Mouse (Mus musculus) embryonic fibroblast, embryonic 13.5 days (primary cell): ENCODE measurements around the gene Bub3. TPM values are rescaled to one million over a fixed set of nuclear protein-coding genes. Genes with fewer than 3 reads are reported as not detected.

ENCODE experiments used
- H3K27ac ChIP-seq: 2 replicates; pipeline ENCODE4 v1.5.1; 2012; ENCODE audit warnings: low read length, control low read depth, inconsistent platforms; ENCODE audit not compliant: insufficient read depth
- H3K4me1 ChIP-seq: 2 replicates; pipeline ENCODE4 v1.6.1; 2011; ENCODE audit warnings: low read length; ENCODE audit not compliant: control insufficient read depth, insufficient read depth
- H3K4me3 ChIP-seq: 2 replicates; pipeline ENCODE4 v1.5.1; 2011; ENCODE audit warnings: mild to moderate bottlenecking, control low read depth, low read length; ENCODE audit not compliant: insufficient read depth
- CTCF ChIP-seq: IDR thresholded peaks from 2 replicates; pipeline ENCODE4 v1.5.1; 2011; ENCODE audit warnings: mild to moderate bottlenecking, control low read depth, low read length, moderate library complexity, borderline replicate concordance; ENCODE audit not compliant: insufficient read depth
- POLR2A ChIP-seq: IDR thresholded peaks from 2 replicates; pipeline ENCODE4 v1.6.1; 2011; ENCODE audit warnings: low read depth, mild to moderate bottlenecking, control low read depth, low read length, moderate library complexity
- polyA plus RNA-seq: library from polyadenylated mRNA; stranded (reverse); fragments of >200 nt; gene quantifications from 2 replicates; pipeline ENCODE4 v1.2.4, GENCODE M21; 2011; ENCODE audit warnings: low read depth; ENCODE audit not compliant: missing spikeins, insufficient read length

Bub3 gene
- polyA plus RNA-seq, 1 experiment: 99.4 TPM

GRCm38 (mm10) chr7:131556116-131556515, 3.9 kb upstream of the Bub3 start:
- Histone ChIP-seq H3K4me1 (no peaks in the 10 kb centered on the region; the same call in none of the 2 replicates), H3K4me3 (no peak overlapping the region), H3K27ac (no peak overlapping the region)
- TF ChIP-seq POLR2A (no peak), CTCF (no peak)

GRCm38 (mm10) chr7:131556541-131557271, 3.3 kb upstream of the Bub3 start:
- TF ChIP-seq POLR2A: no peak
- no peak for TF ChIP-seq CTCF
- H3K4me3 ChIP-seq: no peak overlapping the region
- no peak overlapping the region for H3K27ac ChIP-seq
- no peaks in the 10 kb centered on the region; the same call in none of the 2 replicates for H3K4me1 ChIP-seq

- no peak for TF ChIP-seq POLR2A
- peaks cover 3% of the 10 kb centered on the region for H3K4me1 ChIP-seq
- H3K27ac ChIP-seq: no peak overlapping the region
- no peak overlapping the region for H3K4me3 ChIP-seq
Observed at GRCm38 (mm10) chr7:131557751-131558150, 2.3 kb upstream of the Bub3 start.

- Histone ChIP-seq H3K27ac (peak overlapping the region; percentile 75), H3K4me3 (peak overlapping the region; percentile 86), H3K4me1 (peaks cover 7% of the 10 kb centered on the region)
- TF ChIP-seq CTCF (no peak), POLR2A (no peak)
Observed at GRCm38 (mm10) chr7:131560697-131561042, 648 bp downstream of the Bub3 start.

GRCm38 (mm10) chr7:131575246-131575645, 15.2 kb downstream of the Bub3 start:
- no peak overlapping the region for H3K4me3 ChIP-seq
- TF ChIP-seq CTCF (no peak), POLR2A (no peak)

GRCm38 (mm10) chr7:131582178-131582577, 22.2 kb downstream of the Bub3 start:
- TF ChIP-seq CTCF: no peak
- TF ChIP-seq POLR2A: no peak
- Histone ChIP-seq H3K4me3 (no peak overlapping the region), H3K4me1 (no peaks in the 10 kb centered on the region; the same call in 1 of the 2 replicates), H3K27ac (no peak overlapping the region)

More at GRCm38 (mm10) chr7:131575246-131575645, 15.2 kb downstream of the Bub3 start:
- Histone ChIP-seq H3K4me1 (no peaks in the 10 kb centered on the region), H3K27ac (no peak overlapping the region)

GRCm38 (mm10) chr7:131585551-131585950, 25.5 kb downstream of the Bub3 start:
- TF ChIP-seq POLR2A (no peak), CTCF (no peak)
- Histone ChIP-seq H3K4me3 (no peak overlapping the region), H3K27ac (no peak overlapping the region), H3K4me1 (no peaks in the 10 kb centered on the region; the same call in 1 of the 2 replicates)

- H3K4me1 ChIP-seq: no peaks in the 10 kb centered on the region
- no peak for TF ChIP-seq CTCF
- no peak overlapping the region for H3K4me3 ChIP-seq
- no peak overlapping the region for H3K27ac ChIP-seq
Observed at GRCm38 (mm10) chr7:131597779-131598482, 37.9 kb downstream of the Bub3 start.

- H3K4me3 ChIP-seq: no peak overlapping the region
- no peak overlapping the region for H3K27ac ChIP-seq
- no peak for TF ChIP-seq POLR2A
- TF ChIP-seq CTCF: no peak
- no peaks in the 10 kb centered on the region for H3K4me1 ChIP-seq
Observed at GRCm38 (mm10) chr7:131598483-131598824, 38.4 kb downstream of the Bub3 start.

GRCm38 (mm10) chr7:131602106-131602505, 42.1 kb downstream of the Bub3 start:
- TF ChIP-seq POLR2A (no peak), CTCF (no peak)
- no peak overlapping the region for H3K4me3 ChIP-seq

More at GRCm38 (mm10) chr7:131602106-131602505, 42.1 kb downstream of the Bub3 start:
- Histone ChIP-seq H3K27ac (no peak overlapping the region), H3K4me1 (no peaks in the 10 kb centered on the region)
